Mouse (Mus musculus) lung, embryonic 16.5 days (tissue): ENCODE results near the gene Alg14. TPM values are rescaled to one million over a fixed set of nuclear protein-coding genes. Genes with fewer than 3 reads are reported as not detected.

ENCODE experiments used
- ATAC-seq: fragments of 200-750 bp; cut with Nextera tagmentation; 2 replicates; pipeline ENCODE4 v1.8.0; 2017; ENCODE audit warnings: low read depth, mild to moderate bottlenecking, moderate library complexity
- H3K27ac ChIP-seq: fragments of 300-500 bp; sonication (generic); 2 replicates; pipeline ENCODE4 v1.5.1; 2014; ENCODE audit warnings: mild to moderate bottlenecking, control low read depth, low read length
- H3K27me3 ChIP-seq: fragments of 300-500 bp; sonication (generic); 2 replicates; pipeline ENCODE4 v1.6.1; 2014; ENCODE audit warnings: low read depth, low read length, mixed read lengths; ENCODE audit not compliant: control insufficient read depth, insufficient read depth
- H3K36me3 ChIP-seq: fragments of 300-500 bp; sonication (generic); 2 replicates; pipeline ENCODE4 v1.6.1; 2014; ENCODE audit warnings: low read length; ENCODE audit not compliant: control insufficient read depth, insufficient read depth
- H3K4me1 ChIP-seq: fragments of 300-500 bp; sonication (generic); replicated peaks from 2 replicates; pipeline ENCODE4 v1.6.1; 2014; ENCODE audit warnings: low read length, mixed read lengths; ENCODE audit not compliant: control insufficient read depth, insufficient read depth
- H3K4me2 ChIP-seq: fragments of 300-500 bp; sonication (generic); 2 replicates; pipeline ENCODE4 v1.6.1; 2014; ENCODE audit warnings: low read depth, low read length, control low read depth
- H3K4me3 ChIP-seq: fragments of 300-500 bp; sonication (generic); 2 replicates; pipeline ENCODE4 v1.5.1; 2014; ENCODE audit warnings: mild to moderate bottlenecking, low read length, control low read depth
- H3K9ac ChIP-seq: fragments of 300-500 bp; sonication (generic); 2 replicates; pipeline ENCODE4 v1.6.1; 2014; ENCODE audit warnings: low read length, control low read depth
- H3K9me3 ChIP-seq: fragments of 300-500 bp; sonication (generic); 2 replicates; pipeline ENCODE4 v1.6.1; 2016; ENCODE audit warnings: low read length; ENCODE audit not compliant: control insufficient read depth
- WGBS: fragments of 180-500 bp; shearing (Covaris S2); extraction: QIAGEN DNeasy Blood & Tissue Kit; methylation state at CpG from one replicate; pipeline ENCODE4 v1.1.7; 2014; 5-methylcytosine and 5-hydroxymethylcytosine counted together
- polyA plus RNA-seq: library from polyadenylated mRNA; unstranded; fragments of >200 nt; fragmentation: Nextera tagmentation; extraction: Ambion mirVana; gene quantifications from 2 replicates; pipeline ENCODE4 v1.2.1, GENCODE M21; 2015

The Alg14 gene
- polyA plus RNA-seq, 1 experiment from 2014 or later: 46.6 TPM

DNA sequence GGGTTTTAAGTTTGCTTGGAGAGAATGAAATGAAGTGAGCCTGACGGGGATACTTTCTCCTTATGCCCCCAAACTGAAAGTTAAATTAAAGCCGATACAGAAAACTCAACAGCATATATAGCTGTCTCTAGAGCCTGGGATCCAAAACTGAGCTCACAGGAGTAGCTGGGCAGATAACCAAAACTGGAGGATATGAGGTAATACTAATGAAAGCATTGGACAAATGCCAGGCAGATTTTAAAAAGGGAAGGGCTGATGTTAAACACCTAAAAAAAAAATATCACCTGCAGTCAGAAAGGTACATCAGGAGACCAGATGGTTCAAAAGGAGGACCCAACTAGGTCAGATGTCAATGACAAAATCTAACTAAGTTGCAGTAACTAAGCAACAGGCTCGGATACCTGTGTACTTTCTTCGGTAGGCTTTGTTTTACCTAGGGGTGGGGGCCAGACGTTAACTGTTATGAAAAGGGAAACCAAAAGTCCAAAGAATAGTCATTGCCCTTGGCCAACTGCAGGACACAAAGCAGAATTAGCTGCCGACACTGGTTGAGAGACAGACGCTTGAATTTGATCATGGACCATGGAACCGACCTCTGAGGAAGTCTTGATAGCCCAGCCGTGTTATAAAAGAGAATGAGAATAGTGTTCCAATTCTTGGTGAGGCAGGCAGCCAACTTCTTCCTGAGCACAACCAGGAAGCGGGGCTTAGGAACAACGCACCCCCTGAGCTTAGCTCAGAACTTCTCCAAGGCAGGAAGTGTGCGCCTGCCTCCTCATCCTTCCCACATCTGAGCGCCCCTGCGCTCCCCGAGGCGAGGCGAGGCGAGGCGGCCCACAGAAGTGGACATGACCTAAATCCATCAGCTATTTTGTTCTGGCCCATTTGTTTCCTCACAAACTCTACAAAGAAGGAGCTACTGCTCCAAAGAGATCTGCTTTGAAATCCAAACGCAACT is 32.8 kb upstream of the Alg14 start:
- 61% methylated on average over 20 of the region's 20 CpGs for WGBS
- Histone ChIP-seq H3K4me1 (peaks cover 13% of the 10 kb centered on the region), H3K4me3 (no peak overlapping the region), H3K27me3 (peaks cover 38% of the 10 kb centered on the region), H3K27ac (no peak overlapping the region), H3K9ac (no peak overlapping the region), H3K9me3 (no peaks in the 10 kb centered on the region), H3K36me3 (no peaks in the 10 kb centered on the region), H3K4me2 (peak overlapping the region; percentile 5; the same call in 1 of the 2 replicates)
- no peak for ATAC-seq

DNA sequence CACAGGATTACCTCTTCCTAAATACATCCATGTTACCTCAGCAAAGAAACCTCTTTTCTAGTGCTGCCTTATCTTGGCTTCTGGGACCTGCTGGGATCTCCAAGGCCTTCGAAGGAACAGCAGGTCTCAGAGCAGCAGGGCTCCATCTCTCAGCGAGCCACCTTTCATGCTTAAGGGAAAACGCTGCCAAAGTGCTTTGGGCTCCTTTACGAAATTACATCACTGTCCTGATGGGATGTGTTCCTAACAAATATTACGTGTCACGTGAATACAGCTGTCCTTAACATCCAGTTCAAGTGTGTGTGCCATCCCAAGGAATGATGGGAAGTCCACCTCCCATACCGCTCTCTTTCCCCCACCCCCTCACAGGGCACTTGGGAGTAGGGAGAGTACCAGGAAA is 31.5 kb upstream of the Alg14 start:
- peaks cover 48% of the 10 kb centered on the region for H3K27me3 ChIP-seq
- no peak overlapping the region for H3K9ac ChIP-seq
- no peaks in the 10 kb centered on the region for H3K9me3 ChIP-seq
- no peaks in the 10 kb centered on the region for H3K36me3 ChIP-seq
- ATAC-seq: no peak
- H3K4me1 ChIP-seq: peaks cover 13% of the 10 kb centered on the region
- 62% methylated on average over 7 of the region's 7 CpGs for WGBS
- H3K4me2 ChIP-seq: no peak overlapping the region
- no peak overlapping the region for H3K4me3 ChIP-seq
- no peak overlapping the region for H3K27ac ChIP-seq

DNA sequence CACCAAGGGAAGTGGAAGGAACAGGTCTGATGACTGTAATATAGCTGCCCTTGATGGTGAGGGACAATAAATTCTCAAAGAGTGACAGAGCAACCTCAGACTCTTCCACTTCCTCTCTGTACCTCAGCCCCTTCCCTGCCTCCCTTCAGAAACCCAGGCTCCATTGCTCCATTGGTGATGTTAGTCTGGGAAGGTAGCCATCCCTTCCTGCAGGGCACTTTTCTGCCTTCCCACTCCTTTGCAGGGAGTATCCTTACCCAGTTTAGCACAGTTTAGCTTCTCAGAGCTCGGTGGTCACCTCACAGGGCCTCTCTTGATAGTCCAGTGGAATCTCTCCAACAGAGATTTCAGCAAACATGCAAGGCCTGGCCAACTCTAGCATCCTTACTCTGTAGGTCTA is 30.7 kb upstream of the Alg14 start:
- Histone ChIP-seq H3K4me2 (no peak overlapping the region), H3K27me3 (peaks cover 49% of the 10 kb centered on the region), H3K36me3 (no peaks in the 10 kb centered on the region), H3K27ac (no peak overlapping the region), H3K9ac (no peak overlapping the region), H3K9me3 (no peaks in the 10 kb centered on the region), H3K4me1 (peaks cover 13% of the 10 kb centered on the region), H3K4me3 (no peak overlapping the region)
- ATAC-seq: no peak
- 50% methylated on average over 1 of the region's 1 CpGs for WGBS

DNA sequence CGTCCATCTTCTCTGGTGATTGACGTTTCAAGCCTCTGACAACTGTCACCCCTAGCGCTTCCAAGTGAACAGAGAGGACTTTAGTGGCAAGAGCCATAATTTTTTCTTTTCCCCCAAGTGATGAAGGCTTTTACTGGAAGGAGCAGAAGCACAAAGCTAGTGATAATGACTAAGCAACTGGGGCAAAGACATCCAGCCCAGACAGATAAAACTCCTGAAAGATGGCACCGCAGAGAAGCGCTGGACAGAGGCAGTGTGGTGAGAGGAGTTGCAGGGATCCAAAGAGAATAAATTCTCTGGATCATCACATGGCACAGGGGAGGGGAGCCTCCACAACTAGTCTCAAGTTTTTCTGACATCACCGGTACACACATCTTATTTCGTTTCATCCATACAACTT is 30.3 kb upstream of the Alg14 start:
- H3K9me3 ChIP-seq: no peaks in the 10 kb centered on the region
- peaks cover 49% of the 10 kb centered on the region for H3K27me3 ChIP-seq
- no peak overlapping the region for H3K27ac ChIP-seq
- H3K4me1 ChIP-seq: peaks cover 13% of the 10 kb centered on the region
- ATAC-seq: no peak
- no peaks in the 10 kb centered on the region for H3K36me3 ChIP-seq
- no peak overlapping the region for H3K9ac ChIP-seq
- WGBS: 68% methylated on average over 7 of the region's 7 CpGs
- no peak overlapping the region for H3K4me3 ChIP-seq
- no peak overlapping the region for H3K4me2 ChIP-seq

- Histone ChIP-seq H3K9ac (peak overlapping the region; percentile 71), H3K9me3 (no peaks in the 10 kb centered on the region), H3K4me1 (peaks cover 13% of the 10 kb centered on the region), H3K4me3 (peak overlapping the region; percentile 60), H3K27ac (no peak overlapping the region), H3K4me2 (peak overlapping the region; percentile 100), H3K27me3 (peaks cover 50% of the 10 kb centered on the region), H3K36me3 (no peaks in the 10 kb centered on the region)
- WGBS: 9% methylated on average over 21 of the region's 21 CpGs
- ATAC-seq: no peak
Observed at GRCm38 (mm10) chr3:121261939-121262520, 29.5 kb upstream of the Alg14 start.

DNA sequence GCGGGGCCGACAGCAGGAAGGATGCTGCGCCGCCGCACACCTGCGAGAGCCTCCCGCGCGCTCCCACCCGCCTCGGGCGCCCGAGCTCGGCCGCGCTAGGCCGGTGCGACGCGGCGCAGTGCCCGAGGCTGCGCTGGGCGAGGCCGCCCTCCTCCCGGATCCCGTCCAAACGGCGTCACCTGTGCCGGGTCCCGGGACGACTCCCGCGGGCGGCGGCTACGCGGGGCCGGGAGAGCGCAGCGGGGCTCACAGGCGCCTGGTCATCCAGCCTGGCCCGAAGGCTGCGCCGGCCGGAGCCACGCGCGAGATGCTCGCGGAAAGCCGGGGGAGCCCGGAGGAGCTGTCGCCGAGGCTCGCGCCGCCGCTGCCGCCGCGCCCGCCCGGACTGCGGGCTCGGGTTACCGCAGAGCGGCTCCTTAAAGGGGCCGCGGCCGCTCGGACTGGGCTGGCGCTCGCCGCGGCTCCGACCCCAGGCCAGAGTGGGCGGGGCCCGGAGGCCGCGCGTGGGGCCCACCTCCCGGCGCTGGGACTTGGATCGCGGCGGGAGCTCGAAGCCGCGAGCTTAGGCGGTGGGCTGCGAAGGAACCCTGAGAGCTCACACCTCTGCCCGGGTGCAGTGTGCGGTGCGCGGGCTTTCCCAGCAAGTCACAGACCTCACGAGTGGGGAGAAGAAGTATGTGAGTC is 28.9 kb upstream of the Alg14 start:
- Histone ChIP-seq H3K4me2 (peak overlapping the region; percentile 100), H3K36me3 (no peaks in the 10 kb centered on the region), H3K27ac (no peak overlapping the region), H3K4me1 (peaks cover 13% of the 10 kb centered on the region), H3K4me3 (peak overlapping the region; percentile 60), H3K27me3 (peaks cover 54% of the 10 kb centered on the region), H3K9me3 (no peaks in the 10 kb centered on the region), H3K9ac (peak overlapping the region; percentile 71)
- peak; percentile 93 for ATAC-seq
- WGBS: under 1% methylated on average over 90 of the region's 97 CpGs

DNA sequence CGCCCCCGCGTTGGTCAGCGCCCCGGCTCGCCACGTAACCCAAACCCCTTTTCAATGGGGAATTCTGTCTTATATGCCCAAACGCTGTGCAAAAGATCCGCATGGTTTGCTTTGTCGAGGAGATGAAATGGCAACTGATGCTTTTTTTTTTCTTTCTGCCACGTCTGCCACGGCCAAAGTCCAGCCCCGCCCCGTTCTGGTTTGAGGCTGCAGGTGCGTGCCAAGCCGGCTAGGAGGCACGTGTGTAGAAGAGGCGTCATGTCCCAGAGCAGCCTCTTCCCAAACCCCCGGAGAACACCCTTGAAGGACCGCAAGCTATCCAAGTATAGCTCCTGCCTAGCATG is 28.4 kb upstream of the Alg14 start:
- WGBS: 3% methylated on average over 20 of the region's 20 CpGs
- Histone ChIP-seq H3K4me3 (peak overlapping the region; percentile 60), H3K9ac (peak overlapping the region; percentile 71), H3K4me2 (peak overlapping the region; percentile 100), H3K27me3 (peaks cover 54% of the 10 kb centered on the region), H3K36me3 (no peaks in the 10 kb centered on the region), H3K9me3 (no peaks in the 10 kb centered on the region), H3K4me1 (peaks cover 13% of the 10 kb centered on the region), H3K27ac (no peak overlapping the region)
- ATAC-seq: peak; percentile 39; the same call in 1 of the 2 replicates

DNA sequence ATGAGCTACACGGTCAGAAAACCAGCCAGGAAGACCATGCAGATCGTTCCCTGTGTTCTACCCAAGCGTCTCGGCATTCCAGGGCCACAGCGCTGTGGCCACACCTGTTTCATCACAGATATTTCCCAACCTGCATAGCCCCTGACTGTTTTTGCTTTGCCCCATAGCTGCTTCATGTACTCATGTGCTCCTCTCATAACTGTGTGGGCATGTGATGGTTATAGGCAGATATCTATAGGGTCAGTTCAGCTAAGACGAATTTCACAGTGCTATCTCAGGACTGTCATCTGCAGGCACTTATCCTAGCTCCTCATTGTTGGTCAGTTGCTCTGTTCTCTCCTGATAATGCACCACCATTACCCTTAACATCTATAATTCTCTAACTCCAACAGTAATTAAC is 27.3 kb upstream of the Alg14 start:
- 58% methylated on average over 6 of the region's 6 CpGs for WGBS
- Histone ChIP-seq H3K9me3 (no peaks in the 10 kb centered on the region), H3K27ac (no peak overlapping the region), H3K4me1 (peaks cover 9% of the 10 kb centered on the region), H3K4me2 (no peak overlapping the region), H3K9ac (no peak overlapping the region), H3K27me3 (peaks cover 54% of the 10 kb centered on the region), H3K4me3 (no peak overlapping the region), H3K36me3 (no peaks in the 10 kb centered on the region)
- ATAC-seq: no peak

DNA sequence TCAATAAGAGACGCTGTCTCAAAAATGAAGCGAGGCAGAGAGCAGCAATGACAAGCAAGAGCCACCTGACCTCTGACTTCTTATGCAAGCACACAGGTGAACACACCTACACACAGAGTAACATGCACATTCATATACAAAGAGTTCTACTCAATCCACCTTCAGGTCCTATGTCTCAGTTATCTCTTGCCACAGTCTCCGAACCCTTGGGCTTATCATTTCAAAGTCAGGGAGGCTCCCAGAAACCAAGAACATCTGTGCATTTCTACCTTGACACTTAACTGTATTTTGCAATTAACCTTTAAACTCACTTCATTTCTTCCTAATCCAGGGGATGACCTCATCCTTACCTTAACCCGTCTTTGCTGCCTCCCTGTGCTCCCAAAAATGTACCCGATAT is 24.3 kb upstream of the Alg14 start:
- Histone ChIP-seq H3K27me3 (peaks cover 31% of the 10 kb centered on the region), H3K9me3 (no peaks in the 10 kb centered on the region), H3K4me3 (no peak overlapping the region), H3K4me1 (peaks cover 7% of the 10 kb centered on the region), H3K36me3 (no peaks in the 10 kb centered on the region), H3K9ac (no peak overlapping the region), H3K27ac (no peak overlapping the region), H3K4me2 (no peak overlapping the region)
- ATAC-seq: no peak
- 65% methylated on average over 5 of the region's 5 CpGs for WGBS
